Mouse (Mus musculus) myocyte (in vitro differentiated cells): ENCODE measurements at regions not wholly inside any gene's neighbourhood (a gene's known extent, or its start where the extent isn't known, plus 50 kb on each side); places are given as distances from the start of the nearest gene placed in this dataset.

ENCODE experiments used
- H3K27me3 ChIP-seq: one replicate; pipeline ENCODE4 v1.6.1; 2011; ENCODE audit not compliant: control insufficient read depth, insufficient read depth, insufficient read length
- H3K36me3 ChIP-seq: one replicate; pipeline ENCODE4 v1.6.1; 2011; ENCODE audit not compliant: control insufficient read depth, insufficient read depth
- H3K4me2 ChIP-seq: one replicate; pipeline ENCODE4 v1.6.1; 2011; ENCODE audit warnings: low read depth, control low read depth
- H3K4me3 ChIP-seq: one replicate; pipeline ENCODE4 v1.5.1; 2011; ENCODE audit warnings: mild to moderate bottlenecking, control low read depth, moderate library complexity
- H3K79me2 ChIP-seq: one replicate; pipeline ENCODE4 v1.6.1; 2011; ENCODE audit not compliant: control insufficient read depth, insufficient read depth
- H3ac ChIP-seq: one replicate; pipeline ENCODE4 v1.6.1; 2011; ENCODE audit not compliant: control insufficient read depth, insufficient read length
- CEBPB ChIP-seq: IDR thresholded peaks from 2 replicates; pipeline ENCODE4 v1.6.1; 2011; ENCODE audit warnings: mild to moderate bottlenecking, moderate library complexity; ENCODE audit not compliant: poor library complexity, insufficient read depth, severe bottlenecking
- E2F4 ChIP-seq: IDR thresholded peaks from one replicate; pipeline ENCODE4 v1.6.1; 2011; ENCODE audit warnings: mild to moderate bottlenecking, control low read depth, moderate library complexity; ENCODE audit not compliant: insufficient read depth
- MAX ChIP-seq: IDR thresholded peaks from one replicate; pipeline ENCODE4 v1.6.1; 2011; ENCODE audit warnings: low read depth, mild to moderate bottlenecking, control low read depth
- MYOD1 ChIP-seq, 3 experiments: IDR thresholded peaks; one replicate each; pipeline ENCODE4 v1.6.1; 2011; ENCODE audit warnings: control low read depth in 2 of 3, low read depth in 2 of 3, mild to moderate bottlenecking in 2 of 3, moderate library complexity in 1 of 3; ENCODE audit not compliant: insufficient read length in 2 of 3, control insufficient read depth in 1 of 3
- MYOG ChIP-seq, 3 experiments: IDR thresholded peaks; one replicate each; pipeline ENCODE4 v1.6.1; 2011; ENCODE audit warnings: control low read depth in 2 of 3, low read depth in 2 of 3, mild to moderate bottlenecking in 2 of 3; ENCODE audit not compliant: insufficient read length in 2 of 3, control insufficient read depth in 1 of 3, insufficient read depth in 1 of 3
- POLR2A ChIP-seq: IDR thresholded peaks from one replicate; pipeline ENCODE4 v1.6.1; 2011; ENCODE audit warnings: low read depth, mild to moderate bottlenecking, control low read depth, moderate library complexity; ENCODE audit not compliant: insufficient read length
- POLR2AphosphoS2 ChIP-seq: IDR thresholded peaks from one replicate; pipeline ENCODE4 v1.6.1; 2011; ENCODE audit warnings: low read depth, control low read depth; ENCODE audit not compliant: insufficient read length
- REST ChIP-seq: IDR thresholded peaks from one replicate; pipeline ENCODE4 v1.6.1; 2011; ENCODE audit warnings: mild to moderate bottlenecking, control low read depth, moderate library complexity; ENCODE audit not compliant: insufficient read depth, insufficient read length
- SRF ChIP-seq: IDR thresholded peaks from one replicate; pipeline ENCODE4 v1.6.1; 2011; ENCODE audit warnings: low read depth; ENCODE audit not compliant: control insufficient read depth, insufficient read length
- TCF12 ChIP-seq: IDR thresholded peaks from one replicate; pipeline ENCODE4 v1.6.1; 2011; ENCODE audit warnings: mild to moderate bottlenecking, control low read depth; ENCODE audit not compliant: poor library complexity, insufficient read depth, severe bottlenecking
- TCF3 ChIP-seq: IDR thresholded peaks from one replicate; pipeline ENCODE4 v1.6.1; 2011; ENCODE audit warnings: low read depth, control low read depth; ENCODE audit not compliant: insufficient read length
- USF1 ChIP-seq: IDR thresholded peaks from one replicate; pipeline ENCODE4 v1.6.1; 2011; ENCODE audit warnings: low read depth, mild to moderate bottlenecking, control low read depth, moderate library complexity

DNA sequence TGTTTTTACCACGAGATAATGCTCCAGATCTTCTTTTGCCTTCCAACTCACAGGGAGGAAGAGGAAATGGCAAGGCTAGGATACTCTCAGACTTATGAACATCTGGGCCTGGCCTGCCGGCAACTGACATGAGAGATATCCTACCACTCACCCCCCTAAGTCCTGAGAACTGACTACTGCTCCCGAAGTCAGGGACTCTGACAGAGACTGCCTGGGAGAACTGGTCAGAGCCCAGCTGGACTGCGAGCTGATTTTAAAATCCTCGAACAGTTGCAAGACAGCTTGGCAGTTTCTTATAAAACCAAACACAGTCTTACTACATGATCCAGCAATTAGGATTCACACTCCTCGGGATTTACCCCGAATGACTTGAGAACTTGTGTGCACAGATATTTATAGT is 211.4 kb downstream of the Lyplal1 start:
- H3K4me2 ChIP-seq, result no peak overlapping the region
- no peaks in the 10 kb centered on the region for H3K27me3 ChIP-seq
- TF ChIP-seq TCF3 (no peak), POLR2A (no peak), CEBPB (no peak), REST (no peak), MYOD1 (IDR thresholded peaks at IDR 0.05; ENCODE audit: control insufficient read depth in 1 of 3, insufficient read length in 2 of 3, low read depth in 2 of 3) (no peak), USF1 (no peak), MAX (no peak), E2F4 (no peak), POLR2AphosphoS2 (no peak)
- no peaks in the 10 kb centered on the region for H3K36me3 ChIP-seq
- no peaks in the 10 kb centered on the region for H3K79me2 ChIP-seq
- no peak overlapping the region for H3K4me3 ChIP-seq
- H3ac ChIP-seq, result no peak overlapping the region

DNA sequence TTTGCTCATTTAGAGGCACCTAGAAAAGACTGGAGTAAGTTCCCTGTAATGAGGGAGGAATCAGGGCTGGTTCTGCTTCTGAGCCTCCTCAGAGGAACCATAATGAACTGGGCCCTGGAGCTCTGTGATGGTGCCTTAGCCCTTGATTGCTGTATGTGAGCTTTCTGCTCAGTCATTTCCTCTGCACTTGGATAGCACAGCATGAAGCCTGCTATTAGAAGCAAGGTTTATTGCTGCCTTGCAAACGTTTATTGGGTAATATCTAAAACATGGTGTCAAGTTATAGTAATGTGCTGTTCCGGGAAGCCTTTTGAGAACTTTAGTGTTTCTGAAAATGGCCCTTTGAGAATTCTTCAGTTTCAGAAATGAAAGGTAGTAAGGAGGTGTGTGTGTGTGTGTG is 201.5 kb downstream of the Lyplal1 start:
- Histone ChIP-seq H3K4me2 (no peak overlapping the region), H3K4me3 (no peak overlapping the region), H3K27me3 (no peaks in the 10 kb centered on the region), H3K36me3 (no peaks in the 10 kb centered on the region), H3ac (no peak overlapping the region), H3K79me2 (no peaks in the 10 kb centered on the region)
- no peak for TF ChIP-seq USF1
- TF ChIP-seq POLR2A, result no peak

DNA sequence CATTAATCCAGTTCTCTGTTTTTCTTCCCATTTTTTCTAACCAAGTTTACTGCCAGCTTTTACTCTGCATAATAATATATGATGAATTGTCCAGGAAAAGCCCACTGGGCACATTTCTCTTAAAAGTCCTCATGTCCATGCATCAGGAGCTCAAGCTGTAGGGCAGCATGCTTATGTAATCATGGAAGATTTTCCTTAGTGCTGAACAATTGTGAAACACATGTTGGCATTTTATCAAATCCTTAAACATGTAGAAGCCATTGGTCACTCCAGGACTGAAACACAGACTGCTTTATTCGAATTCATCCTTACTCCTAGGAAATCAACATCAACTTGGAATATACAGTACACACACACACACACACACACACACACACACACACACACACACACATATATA is 198.4 kb downstream of the Lyplal1 start:
- H3K4me2 ChIP-seq, result no peak overlapping the region
- H3ac ChIP-seq, result no peak overlapping the region
- no peaks in the 10 kb centered on the region for H3K79me2 ChIP-seq
- H3K36me3 ChIP-seq, result no peaks in the 10 kb centered on the region
- no peaks in the 10 kb centered on the region for H3K27me3 ChIP-seq
- TF ChIP-seq TCF3 (no peak), USF1 (no peak), MAX (no peak), MYOG (IDR thresholded peaks at IDR 0.05; ENCODE audit: control insufficient read depth in 1 of 3, insufficient read depth in 1 of 3, insufficient read length in 2 of 3, low read depth in 2 of 3) (no peak)
- no peak overlapping the region for H3K4me3 ChIP-seq

DNA sequence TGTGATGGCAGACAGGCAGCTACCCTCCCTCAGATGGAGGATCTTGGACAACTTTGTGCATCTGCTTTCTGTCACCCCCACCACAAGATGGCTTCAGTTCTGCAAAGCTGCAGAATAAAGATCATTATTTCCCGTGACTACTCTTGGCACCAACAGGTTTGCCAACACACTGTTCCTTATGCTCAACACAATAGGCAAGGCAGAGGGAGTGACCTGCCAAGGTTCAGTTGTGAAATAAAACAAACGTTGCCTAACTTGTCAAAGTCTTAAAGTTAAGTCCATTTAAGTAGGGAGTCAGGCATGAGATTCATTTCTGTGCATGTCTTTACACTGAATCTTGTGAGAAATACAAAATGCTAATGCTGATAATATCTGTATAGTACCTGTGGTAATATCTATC is 193.4 kb downstream of the Lyplal1 start:
- H3ac ChIP-seq, result no peak overlapping the region
- H3K79me2 ChIP-seq, result no peaks in the 10 kb centered on the region
- H3K4me2 ChIP-seq, result no peak overlapping the region
- H3K4me3 ChIP-seq, result no peak overlapping the region
- TF ChIP-seq E2F4 (no peak), MYOD1 (IDR thresholded peaks at IDR 0.05; ENCODE audit: control insufficient read depth in 1 of 3, insufficient read length in 2 of 3, low read depth in 2 of 3) (no peak), MYOG (IDR thresholded peaks at IDR 0.05; ENCODE audit: control insufficient read depth in 1 of 3, insufficient read depth in 1 of 3, insufficient read length in 2 of 3, low read depth in 2 of 3) (no peak), MAX (no peak), REST (no peak), TCF12 (no peak), POLR2A (no peak), POLR2AphosphoS2 (no peak), TCF3 (no peak), USF1 (no peak), SRF (no peak)
- H3K36me3 ChIP-seq, result no peaks in the 10 kb centered on the region
- no peaks in the 10 kb centered on the region for H3K27me3 ChIP-seq

DNA sequence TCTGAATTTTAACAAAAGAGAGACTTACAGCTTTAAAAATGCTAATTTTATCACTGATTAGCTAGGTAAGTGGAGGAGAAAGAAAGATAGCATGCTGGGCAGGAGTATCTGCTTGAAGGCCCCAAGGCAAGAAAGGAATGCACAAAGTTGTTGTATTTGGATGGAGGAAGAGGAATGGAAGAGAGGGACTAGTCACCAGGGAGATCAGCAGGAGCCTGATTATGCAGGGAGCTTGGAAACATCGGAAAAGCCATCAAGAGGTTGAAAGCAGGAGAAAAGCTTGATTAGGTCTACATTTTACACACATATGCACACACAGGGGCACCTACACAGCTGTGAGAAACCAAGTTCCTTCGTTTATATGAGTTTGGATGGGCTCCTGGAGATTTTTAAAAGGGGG is 188.1 kb downstream of the Lyplal1 start:
- no peak for TF ChIP-seq TCF12
- TF ChIP-seq REST, result no peak
- TF ChIP-seq MYOG (IDR thresholded peaks at IDR 0.05; ENCODE audit: control insufficient read depth in 1 of 3, insufficient read depth in 1 of 3, insufficient read length in 2 of 3, low read depth in 2 of 3), result no peak
- no peak for TF ChIP-seq MYOD1 (IDR thresholded peaks at IDR 0.05; ENCODE audit: control insufficient read depth in 1 of 3, insufficient read length in 2 of 3, low read depth in 2 of 3)
- no peaks in the 10 kb centered on the region for H3K36me3 ChIP-seq
- H3K4me2 ChIP-seq, result no peak overlapping the region
- H3ac ChIP-seq, result no peak overlapping the region
- no peaks in the 10 kb centered on the region for H3K79me2 ChIP-seq
- no peak overlapping the region for H3K4me3 ChIP-seq
- no peaks in the 10 kb centered on the region for H3K27me3 ChIP-seq

DNA sequence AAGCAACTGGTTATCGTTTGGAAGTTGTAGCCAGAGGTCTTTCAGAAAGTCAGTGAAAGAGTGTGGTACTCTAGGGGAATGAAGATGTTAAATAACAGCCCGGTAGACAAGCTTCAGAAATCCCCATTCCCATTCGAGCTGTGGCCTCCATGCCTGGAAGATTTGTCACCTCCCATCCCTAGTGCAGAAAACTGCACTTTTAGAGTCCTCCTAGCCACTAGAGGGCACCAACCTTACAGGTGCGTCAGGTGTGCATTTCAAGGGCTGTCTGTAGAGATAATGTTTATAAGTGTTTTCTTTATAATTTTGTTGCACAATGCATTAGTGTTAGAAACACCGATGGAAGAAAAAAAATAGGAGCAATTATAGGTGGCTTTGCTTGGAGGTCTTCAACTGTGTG is 187.3 kb downstream of the Lyplal1 start:
- TF ChIP-seq CEBPB (no peak), MYOG (IDR thresholded peaks at IDR 0.05; ENCODE audit: control insufficient read depth in 1 of 3, insufficient read depth in 1 of 3, insufficient read length in 2 of 3, low read depth in 2 of 3) (no peak), SRF (no peak), TCF3 (no peak), TCF12 (no peak), REST (no peak), MAX (no peak), E2F4 (no peak), POLR2A (no peak), USF1 (no peak), POLR2AphosphoS2 (no peak), MYOD1 (IDR thresholded peaks at IDR 0.05; ENCODE audit: control insufficient read depth in 1 of 3, insufficient read length in 2 of 3, low read depth in 2 of 3) (no peak)
- H3K79me2 ChIP-seq, result no peaks in the 10 kb centered on the region
- no peaks in the 10 kb centered on the region for H3K36me3 ChIP-seq

More for the DNA sequence above, 187.3 kb downstream of the Lyplal1 start:
- H3ac ChIP-seq, result no peak overlapping the region
- H3K27me3 ChIP-seq, result no peaks in the 10 kb centered on the region
- no peak overlapping the region for H3K4me2 ChIP-seq
- H3K4me3 ChIP-seq, result no peak overlapping the region
